Mouse (Mus musculus) myocyte (in vitro differentiated cells): ENCODE measurements around the gene Grid2. TPM values are rescaled to one million over a fixed set of nuclear protein-coding genes. Genes with fewer than 3 reads are reported as not detected.

ENCODE experiments used
- H3K27me3 ChIP-seq: one replicate; pipeline ENCODE4 v1.6.1; 2011; ENCODE audit not compliant: control insufficient read depth, insufficient read depth, insufficient read length
- H3K36me3 ChIP-seq: one replicate; pipeline ENCODE4 v1.6.1; 2011; ENCODE audit not compliant: control insufficient read depth, insufficient read depth
- H3K4me2 ChIP-seq: one replicate; pipeline ENCODE4 v1.6.1; 2011; ENCODE audit warnings: low read depth, control low read depth
- H3K4me3 ChIP-seq: one replicate; pipeline ENCODE4 v1.5.1; 2011; ENCODE audit warnings: mild to moderate bottlenecking, control low read depth, moderate library complexity
- H3K79me2 ChIP-seq: one replicate; pipeline ENCODE4 v1.6.1; 2011; ENCODE audit not compliant: control insufficient read depth, insufficient read depth
- H3ac ChIP-seq: one replicate; pipeline ENCODE4 v1.6.1; 2011; ENCODE audit not compliant: control insufficient read depth, insufficient read length
- CEBPB ChIP-seq: IDR thresholded peaks from 2 replicates; pipeline ENCODE4 v1.6.1; 2011; ENCODE audit warnings: mild to moderate bottlenecking, moderate library complexity; ENCODE audit not compliant: poor library complexity, insufficient read depth, severe bottlenecking
- E2F4 ChIP-seq: IDR thresholded peaks from one replicate; pipeline ENCODE4 v1.6.1; 2011; ENCODE audit warnings: mild to moderate bottlenecking, control low read depth, moderate library complexity; ENCODE audit not compliant: insufficient read depth
- MAX ChIP-seq: IDR thresholded peaks from one replicate; pipeline ENCODE4 v1.6.1; 2011; ENCODE audit warnings: low read depth, mild to moderate bottlenecking, control low read depth
- MYOD1 ChIP-seq, 3 experiments: IDR thresholded peaks; one replicate each; pipeline ENCODE4 v1.6.1; 2011; ENCODE audit warnings: control low read depth in 2 of 3, low read depth in 2 of 3, mild to moderate bottlenecking in 2 of 3, moderate library complexity in 1 of 3; ENCODE audit not compliant: insufficient read length in 2 of 3, control insufficient read depth in 1 of 3
- MYOG ChIP-seq, 3 experiments: IDR thresholded peaks; one replicate each; pipeline ENCODE4 v1.6.1; 2011; ENCODE audit warnings: control low read depth in 2 of 3, low read depth in 2 of 3, mild to moderate bottlenecking in 2 of 3; ENCODE audit not compliant: insufficient read length in 2 of 3, control insufficient read depth in 1 of 3, insufficient read depth in 1 of 3
- POLR2A ChIP-seq: IDR thresholded peaks from one replicate; pipeline ENCODE4 v1.6.1; 2011; ENCODE audit warnings: low read depth, mild to moderate bottlenecking, control low read depth, moderate library complexity; ENCODE audit not compliant: insufficient read length
- POLR2AphosphoS2 ChIP-seq: IDR thresholded peaks from one replicate; pipeline ENCODE4 v1.6.1; 2011; ENCODE audit warnings: low read depth, control low read depth; ENCODE audit not compliant: insufficient read length
- REST ChIP-seq: IDR thresholded peaks from one replicate; pipeline ENCODE4 v1.6.1; 2011; ENCODE audit warnings: mild to moderate bottlenecking, control low read depth, moderate library complexity; ENCODE audit not compliant: insufficient read depth, insufficient read length
- SRF ChIP-seq: IDR thresholded peaks from one replicate; pipeline ENCODE4 v1.6.1; 2011; ENCODE audit warnings: low read depth; ENCODE audit not compliant: control insufficient read depth, insufficient read length
- TCF12 ChIP-seq: IDR thresholded peaks from one replicate; pipeline ENCODE4 v1.6.1; 2011; ENCODE audit warnings: mild to moderate bottlenecking, control low read depth; ENCODE audit not compliant: poor library complexity, insufficient read depth, severe bottlenecking
- TCF3 ChIP-seq: IDR thresholded peaks from one replicate; pipeline ENCODE4 v1.6.1; 2011; ENCODE audit warnings: low read depth, control low read depth; ENCODE audit not compliant: insufficient read length
- USF1 ChIP-seq: IDR thresholded peaks from one replicate; pipeline ENCODE4 v1.6.1; 2011; ENCODE audit warnings: low read depth, mild to moderate bottlenecking, control low read depth, moderate library complexity
- polyA plus RNA-seq: library from polyadenylated mRNA; unstranded; fragments of >200 nt; fragmentation: generic; extraction: Trizol; gene quantifications from one replicate; pipeline ENCODE4 v1.2.1, GENCODE M21; 2012; ENCODE audit warnings: missing spikeins

Grid2 gene
- polyA plus RNA-seq, 1 experiment = not detected

GRCm38 (mm10) chr6:63259764-63260163 lies 4.1 kb downstream of the Grid2 start:
- no peak overlapping the region for H3K4me2 ChIP-seq
- no peak overlapping the region for H3ac ChIP-seq
- no peaks in the 10 kb centered on the region for H3K36me3 ChIP-seq
- no peak overlapping the region for H3K4me3 ChIP-seq
- H3K79me2 ChIP-seq = no peaks in the 10 kb centered on the region
- TF ChIP-seq MYOG (IDR thresholded peaks at IDR 0.05; ENCODE audit: control insufficient read depth in 1 of 3, insufficient read depth in 1 of 3, insufficient read length in 2 of 3, low read depth in 2 of 3) = no peak
- TF ChIP-seq SRF = no peak
- no peak for TF ChIP-seq REST
- no peak for TF ChIP-seq POLR2A
- no peak for TF ChIP-seq E2F4
- TF ChIP-seq TCF3 = no peak
- TF ChIP-seq MAX = no peak
- no peak for TF ChIP-seq CEBPB
- no peak for TF ChIP-seq USF1
- TF ChIP-seq MYOD1 (IDR thresholded peaks at IDR 0.05; ENCODE audit: control insufficient read depth in 1 of 3, insufficient read length in 2 of 3, low read depth in 2 of 3) = no peak
- no peak for TF ChIP-seq POLR2AphosphoS2
- no peaks in the 10 kb centered on the region for H3K27me3 ChIP-seq

GRCm38 (mm10) chr6:63284419-63284818 lies 28.7 kb downstream of the Grid2 start:
- Histone ChIP-seq H3K4me3 (no peak overlapping the region), H3K4me2 (no peak overlapping the region), H3K79me2 (no peaks in the 10 kb centered on the region), H3K27me3 (no peaks in the 10 kb centered on the region), H3K36me3 (no peaks in the 10 kb centered on the region), H3ac (no peak overlapping the region)
- TF ChIP-seq MAX (no peak), CEBPB (no peak), POLR2AphosphoS2 (no peak), REST (no peak), POLR2A (no peak)

GRCm38 (mm10) chr6:63342438-63343004 lies 86.8 kb downstream of the Grid2 start:
- Histone ChIP-seq H3K4me2 (no peak overlapping the region), H3K27me3 (no peaks in the 10 kb centered on the region), H3K4me3 (no peak overlapping the region), H3K79me2 (no peaks in the 10 kb centered on the region), H3ac (no peak overlapping the region), H3K36me3 (no peaks in the 10 kb centered on the region)
- no peak for TF ChIP-seq TCF3
- TF ChIP-seq REST = no peak
- no peak for TF ChIP-seq CEBPB

- Histone ChIP-seq H3ac (no peak overlapping the region), H3K79me2 (no peaks in the 10 kb centered on the region), H3K4me2 (no peak overlapping the region), H3K27me3 (no peaks in the 10 kb centered on the region), H3K4me3 (no peak overlapping the region), H3K36me3 (no peaks in the 10 kb centered on the region)
- TF ChIP-seq TCF3 (no peak), MYOG (IDR thresholded peaks at IDR 0.05; ENCODE audit: control insufficient read depth in 1 of 3, insufficient read depth in 1 of 3, insufficient read length in 2 of 3, low read depth in 2 of 3) (no peak), CEBPB (no peak), REST (no peak), USF1 (no peak), POLR2A (no peak), MYOD1 (IDR thresholded peaks at IDR 0.05; ENCODE audit: control insufficient read depth in 1 of 3, insufficient read length in 2 of 3, low read depth in 2 of 3) (no peak), POLR2AphosphoS2 (no peak), TCF12 (no peak), MAX (no peak), E2F4 (no peak), SRF (no peak)
These were observed 91.3 kb downstream of the Grid2 start for GRCm38 (mm10) chr6:63347015-63347414.

GRCm38 (mm10) chr6:63381061-63381611 lies 125.5 kb downstream of the Grid2 start:
- H3K27me3 ChIP-seq = no peaks in the 10 kb centered on the region
- H3K79me2 ChIP-seq = no peaks in the 10 kb centered on the region
- no peaks in the 10 kb centered on the region for H3K36me3 ChIP-seq
- no peak overlapping the region for H3ac ChIP-seq
- TF ChIP-seq USF1 = no peak
- no peak for TF ChIP-seq MAX
- no peak for TF ChIP-seq MYOD1 (IDR thresholded peaks at IDR 0.05; ENCODE audit: control insufficient read depth in 1 of 3, insufficient read length in 2 of 3, low read depth in 2 of 3)
- no peak for TF ChIP-seq SRF
- no peak for TF ChIP-seq CEBPB
- no peak overlapping the region for H3K4me3 ChIP-seq
- no peak overlapping the region for H3K4me2 ChIP-seq
